Mouse (Mus musculus) hindbrain, postnatal 0 days (tissue): ENCODE measurements around the gene Polr2i. TPM values are rescaled to one million over a fixed set of nuclear protein-coding genes. Genes with fewer than 3 reads are reported as not detected.
A peak's percentile ranks its signal among the peaks of the same experiment; 100 is the strongest.
"Not testable (repeated sequence)": the region's sequence is repeated elsewhere in the genome, so short reads cannot be mapped to it uniquely, and the experiment has no call there.

Source experiments
- ATAC-seq: fragments of 200-750 bp; cut with Nextera tagmentation; 2 replicates; pipeline ENCODE4 v1.8.0; 2017; ENCODE audit warnings: mild to moderate bottlenecking, moderate TSS enrichment, moderate library complexity
- DNase-seq: peaks from one replicate; pipeline ENCODE4 v3.0.0-alpha.2; 2015; ENCODE audit warnings: low spot score
- H3K27ac ChIP-seq: fragments of 300-500 bp; sonication (generic); 2 replicates; pipeline ENCODE4 v1.5.1; 2014; ENCODE audit warnings: mild to moderate bottlenecking
- H3K27me3 ChIP-seq: fragments of 300-500 bp; sonication (generic); 2 replicates; pipeline ENCODE4 v1.6.1; 2014; ENCODE audit warnings: low read length, mixed read lengths; ENCODE audit not compliant: insufficient read depth
- H3K36me3 ChIP-seq: fragments of 300-500 bp; sonication (generic); 2 replicates; pipeline ENCODE4 v1.6.1; 2014; ENCODE audit warnings: low read length, mixed read lengths; ENCODE audit not compliant: insufficient read depth
- H3K4me1 ChIP-seq: fragments of 300-500 bp; sonication (generic); 2 replicates; pipeline ENCODE4 v1.6.1; 2014; ENCODE audit warnings: antibody characterized with exemption, low read length, mixed read lengths; ENCODE audit not compliant: insufficient read depth
- H3K4me2 ChIP-seq: fragments of 300-500 bp; sonication (generic); 2 replicates; pipeline ENCODE4 v1.6.1; 2014; ENCODE audit warnings: low read depth, mild to moderate bottlenecking, low read length, moderate library complexity, mixed read lengths
- H3K4me3 ChIP-seq: fragments of 300-500 bp; sonication (generic); 2 replicates; pipeline ENCODE4 v1.5.1; 2014; ENCODE audit warnings: low read length
- H3K9ac ChIP-seq: fragments of 300-500 bp; sonication (generic); replicated peaks from 2 replicates; pipeline ENCODE4 v1.6.1; 2014; ENCODE audit warnings: mild to moderate bottlenecking, low read length, moderate library complexity, mixed read lengths
- H3K9me3 ChIP-seq: fragments of 300-500 bp; sonication (generic); 2 replicates; pipeline ENCODE4 v1.6.1; 2016; ENCODE audit warnings: low read length, mixed read lengths
- CTCF ChIP-seq: IDR thresholded peaks from 2 replicates; pipeline ENCODE4 v1.5.1; 2016; ENCODE audit warnings: antibody characterized with exemption, control low read depth, low read depth
- WGBS: fragments of 180-500 bp; shearing (Covaris S2); extraction: QIAGEN DNeasy Blood & Tissue Kit; methylation state at CpG from one replicate; pipeline ENCODE4 v1.1.7; 2014; 5-methylcytosine and 5-hydroxymethylcytosine counted together
- polyA plus RNA-seq: library from polyadenylated mRNA; unstranded; fragments of >200 nt; fragmentation: Nextera tagmentation; extraction: Ambion mirVana; gene quantifications from 2 replicates; pipeline ENCODE4 v1.2.1, GENCODE M21; 2015
- total RNA-seq: library from RNA; depleted of rRNA; stranded (reverse); fragments of >200 nt; gene quantifications from 2 replicates; pipeline ENCODE4 v1.2.3, GENCODE M21; 2014; rRNA removed

Gene Polr2i
- total RNA-seq (65.9 and 98.4 TPM in 2 replicates), polyA plus RNA-seq (177 and 189 TPM in 2 replicates)

DNA sequence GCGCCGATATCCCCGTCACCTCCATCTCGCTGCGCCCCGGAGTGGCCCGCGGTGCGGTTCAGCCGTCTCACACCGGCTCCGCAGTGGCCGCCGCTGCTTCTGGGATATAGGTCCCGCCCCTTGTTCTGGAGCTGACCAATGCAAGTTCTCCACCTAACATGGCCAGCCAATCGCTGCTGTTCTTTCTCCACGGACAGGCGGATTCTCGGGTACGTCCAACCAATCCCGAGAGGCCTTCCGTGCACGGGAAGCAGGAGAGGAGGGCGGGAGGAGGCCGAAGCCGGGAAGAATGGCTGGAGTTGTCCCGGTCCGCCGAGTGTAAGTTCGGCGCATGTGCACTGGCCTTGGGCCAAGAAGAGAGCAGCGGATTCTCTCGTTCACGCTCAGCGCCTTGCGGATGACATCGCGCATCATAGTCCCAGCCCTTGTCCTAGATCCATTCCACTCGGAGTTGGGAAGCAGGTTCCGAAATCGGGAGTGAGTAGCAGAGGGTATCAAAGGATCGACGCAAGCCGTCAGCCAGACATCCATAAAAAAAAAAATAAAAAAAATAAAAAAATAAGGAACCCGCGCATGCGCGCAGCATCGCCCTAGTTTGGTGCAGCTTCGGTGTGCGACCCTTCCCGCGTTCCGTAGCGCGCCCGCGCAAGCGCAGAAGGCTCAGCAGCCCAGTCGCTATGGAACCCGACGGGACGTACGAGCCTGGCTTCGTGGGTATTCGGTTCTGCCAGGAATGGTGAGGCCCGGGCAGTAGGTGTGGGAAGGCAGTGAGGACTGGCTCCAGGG lies at the start of gene Polr2i, which contains the start of gene Tbcb:
TSS of gene Polr2i (plus strand) at position 280 of the 786 bp plus-strand sequence.
TSS of gene Tbcb (minus strand) at position 604 of the 786 bp plus-strand sequence.
- TF ChIP-seq CTCF, result no peak
- peaks cover 17% of the 10 kb centered on the region for H3K36me3 ChIP-seq
- WGBS, result under 1% methylated on average over 67 of the region's 67 CpGs

DNA sequence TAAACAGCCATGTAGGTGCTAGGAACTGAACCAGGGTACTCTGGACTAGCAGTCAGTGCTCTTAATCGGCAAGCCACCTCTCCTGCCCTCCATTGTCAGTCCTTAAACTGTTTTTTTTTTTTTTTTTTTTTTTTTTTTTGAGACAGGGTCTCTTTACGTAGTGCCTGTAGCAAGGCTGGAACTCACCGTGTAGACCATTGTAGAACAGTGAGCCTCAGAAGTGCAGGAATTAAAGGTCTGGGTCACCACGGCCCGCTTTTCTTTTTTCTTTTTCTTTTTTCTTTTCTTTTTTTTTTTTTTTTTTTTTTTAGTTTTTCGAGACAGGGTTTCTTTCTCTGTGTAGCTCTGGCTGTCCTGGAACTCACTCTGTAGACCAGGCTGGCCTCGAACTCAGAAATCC lies 48.6 kb upstream of the Polr2i start:
- H3K9me3 ChIP-seq, H3K27me3 ChIP-seq, ATAC-seq, H3K27ac ChIP-seq, H3K4me1 ChIP-seq, H3K4me2 ChIP-seq, H3K4me3 ChIP-seq, H3K9ac ChIP-seq, DNase-seq: not testable (repeated sequence)
- 72% methylated on average over 6 of the region's 7 CpGs for WGBS
- peaks cover 33% of the 10 kb centered on the region for H3K36me3 ChIP-seq

More for the DNA sequence above, at the start of gene Polr2i, which contains the start of gene Tbcb:
- ATAC-seq, result peak; percentile 96
- peak; percentile 100 for DNase-seq
- H3K4me1 ChIP-seq, result peaks cover 7% of the 10 kb centered on the region; the same call in 1 of the 2 replicates
- peak within 1 kb of the TSS; percentile 72 for H3K4me2 ChIP-seq
- H3K27ac ChIP-seq, result peak within 1 kb of the TSS; percentile 94
- peak within 1 kb of the TSS; percentile 64 for H3K9ac ChIP-seq
- peak within 1 kb of the TSS; percentile 66 for H3K4me3 ChIP-seq
- no peaks in the 10 kb centered on the region for H3K9me3 ChIP-seq
- no peaks in the 10 kb centered on the region for H3K27me3 ChIP-seq

DNA sequence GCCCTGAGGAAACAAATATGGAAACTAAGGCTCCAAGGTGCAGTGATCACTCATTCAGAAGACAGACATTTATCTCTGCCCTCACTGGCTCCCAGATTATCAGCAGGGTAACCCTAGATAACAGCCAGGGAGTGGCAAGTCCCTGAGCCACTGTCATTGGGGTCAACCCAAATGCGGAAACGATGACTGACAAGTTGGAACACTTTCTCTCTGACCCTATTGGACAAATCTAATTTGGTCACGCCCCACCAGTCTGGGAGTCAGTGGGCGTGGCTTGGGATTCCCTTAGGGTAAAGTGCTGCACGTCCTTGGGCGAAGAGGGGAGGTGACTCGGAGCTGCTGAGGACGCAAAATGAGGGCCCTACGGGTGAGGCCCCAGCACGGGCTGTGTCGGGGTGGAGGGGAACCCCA lies 47.9 kb upstream of the Polr2i start, which contains the start of gene Cox7a1:
TSS of gene Cox7a1 (plus strand) at position 266 of the 411 bp plus-strand sequence.
- 3% methylated on average over 11 of the region's 11 CpGs for WGBS
- ATAC-seq (peak; percentile 56), DNase-seq (peak; percentile 74)
- Histone ChIP-seq H3K9me3 (no peaks in the 10 kb centered on the region), H3K4me2 (peak within 1 kb of the TSS; percentile 50), H3K9ac (no peak within 1 kb of the TSS), H3K27me3 (no peaks in the 10 kb centered on the region), H3K27ac (no peak within 1 kb of the TSS), H3K4me1 (peaks cover 3% of the 10 kb centered on the region; the same call in 1 of the 2 replicates), H3K4me3 (peak within 1 kb of the TSS; percentile 15), H3K36me3 (peaks cover 34% of the 10 kb centered on the region)
- TF ChIP-seq CTCF, result no peak

DNA sequence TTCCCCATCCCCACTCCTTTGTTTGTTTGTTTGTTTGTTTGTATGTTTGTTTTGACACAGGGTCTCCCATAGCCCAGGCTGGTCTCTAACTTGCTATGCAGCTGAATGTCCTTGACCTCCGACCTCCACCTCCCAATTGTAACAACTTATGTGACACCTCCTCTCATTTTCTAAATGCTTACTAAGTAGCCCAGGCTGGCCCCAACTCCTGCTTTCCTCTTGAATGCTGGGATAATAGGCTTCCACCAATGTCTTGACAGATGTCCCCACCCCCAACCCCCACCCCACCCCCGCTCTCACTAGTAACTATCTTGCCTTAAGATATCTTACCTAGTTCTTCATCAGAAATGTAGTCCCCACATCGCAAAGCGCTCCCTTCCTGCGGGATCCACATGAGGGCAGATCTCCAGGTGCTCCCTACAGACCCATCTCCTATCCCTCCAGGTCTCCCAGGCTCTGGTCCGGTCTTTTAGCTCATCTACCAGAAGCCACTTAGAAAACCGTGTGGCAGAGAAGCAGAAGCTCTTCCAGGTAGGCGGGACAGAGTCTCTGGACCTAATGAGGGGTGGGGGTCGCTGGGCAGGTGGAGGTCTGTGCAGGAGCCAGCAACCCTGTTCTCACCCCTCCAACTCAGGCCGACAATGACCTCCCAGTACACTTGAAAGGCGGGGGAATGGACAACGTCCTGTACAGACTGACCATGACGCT lies 47.0 kb upstream of the Polr2i start:
- Histone ChIP-seq H3K27ac (no peak overlapping the region), H3K4me3 (no peak overlapping the region), H3K9ac (no peak overlapping the region), H3K9me3 (no peaks in the 10 kb centered on the region), H3K36me3 (peaks cover 36% of the 10 kb centered on the region), H3K27me3 (no peaks in the 10 kb centered on the region), H3K4me1 (peaks cover 3% of the 10 kb centered on the region; the same call in 1 of the 2 replicates), H3K4me2 (no peak overlapping the region)
- ATAC-seq (no peak), DNase-seq (peak; percentile 1)
- no peak for TF ChIP-seq CTCF
- 73% methylated on average over 13 of the region's 13 CpGs for WGBS

DNA sequence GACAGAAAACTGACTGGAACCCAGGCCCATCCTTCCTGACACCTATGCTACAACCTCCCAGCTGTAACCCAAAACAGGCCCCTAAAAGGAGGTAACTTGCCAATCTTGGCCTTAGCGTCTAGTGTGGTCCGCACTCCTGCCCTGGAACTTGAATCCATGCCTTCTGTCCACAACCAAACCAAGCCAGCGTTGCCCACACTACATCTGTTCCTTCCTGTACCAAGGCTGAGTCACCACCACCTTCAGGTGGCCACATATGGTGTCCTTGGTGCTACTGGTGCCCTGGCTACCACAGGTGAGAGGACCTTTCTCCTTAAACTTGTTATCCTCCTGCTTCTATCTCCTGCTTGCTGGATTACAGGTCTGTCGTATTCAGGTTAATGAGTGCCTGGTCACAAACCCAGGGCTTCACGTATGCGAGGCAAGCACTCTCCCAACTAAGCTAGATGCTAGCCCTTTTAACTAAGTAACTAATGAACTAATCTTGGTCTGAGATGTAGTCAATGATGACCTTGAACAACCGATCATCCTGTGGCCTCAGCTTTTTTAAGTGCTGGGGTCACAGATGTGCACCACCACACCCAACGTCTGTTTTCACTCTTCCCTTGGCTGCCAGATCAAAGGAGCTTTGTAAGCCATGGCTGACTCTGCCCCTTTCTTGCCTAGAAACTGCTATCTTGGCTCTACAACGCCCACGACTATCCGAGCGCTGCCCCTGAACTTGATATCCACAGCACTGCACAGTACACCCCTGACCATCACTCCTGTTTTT lies 43.2 kb upstream of the Polr2i start:
- Histone ChIP-seq H3K4me1 (peaks cover 7% of the 10 kb centered on the region; the same call in 1 of the 2 replicates), H3K36me3 (peaks cover 48% of the 10 kb centered on the region), H3K4me2 (no peak overlapping the region), H3K27me3 (no peaks in the 10 kb centered on the region), H3K9me3 (no peaks in the 10 kb centered on the region), H3K27ac (no peak overlapping the region), H3K9ac (no peak overlapping the region), H3K4me3 (no peak overlapping the region)
- ATAC-seq (no peak), DNase-seq (no peak)
- no peak for TF ChIP-seq CTCF
- 90% methylated on average over 12 of the region's 12 CpGs for WGBS

DNA sequence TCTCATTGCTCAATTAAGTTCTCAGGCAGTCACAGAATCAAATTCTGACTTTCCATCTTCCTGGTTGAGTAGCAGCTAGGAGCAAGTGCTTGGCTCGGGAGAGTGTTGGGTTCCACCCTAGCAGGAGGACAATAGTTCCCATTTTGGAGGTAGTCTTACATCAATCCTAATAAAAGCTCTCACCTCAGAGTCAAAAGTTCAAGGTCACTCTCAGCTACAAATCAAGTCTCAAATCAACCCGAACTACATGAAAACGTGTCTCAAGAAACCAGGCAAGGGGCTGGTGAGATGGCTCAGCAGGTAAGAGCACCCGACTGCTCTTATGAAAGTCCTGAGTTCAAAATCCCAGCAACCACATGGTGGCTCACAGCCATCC lies 42.6 kb upstream of the Polr2i start:
- Histone ChIP-seq H3K27me3 (no peaks in the 10 kb centered on the region), H3K4me1 (peaks cover 4% of the 10 kb centered on the region; the same call in 1 of the 2 replicates), H3K4me2 (no peak overlapping the region), H3K27ac (no peak overlapping the region), H3K9ac (no peak overlapping the region), H3K9me3 (no peaks in the 10 kb centered on the region), H3K36me3 (peaks cover 48% of the 10 kb centered on the region), H3K4me3 (no peak overlapping the region)
- no peak for ATAC-seq
- DNase-seq, result no peak
- 91% methylated on average over 4 of the region's 4 CpGs for WGBS
- no peak for TF ChIP-seq CTCF
